Mouse (Mus musculus) CD4-positive helper T cell, adult 2 months (primary cell): ENCODE data around the gene Angel2.
"Not testable (repeated sequence)": the region's sequence is repeated elsewhere in the genome, so short reads cannot be mapped to it uniquely, and the experiment has no call there.

Source experiments
- DNase-seq: peaks from one replicate; pipeline ENCODE4 v3.0.0-alpha.2; 2012; ENCODE audit warnings: low read depth, missing footprints, low spot score

Gene Angel2

GRCm38 (mm10) chr1:190924812-190925211, at the start of gene Angel2:
Gene Angel2 (plus strand): TSS chr1:190925112.
- DNase-seq = not testable (repeated sequence)

GRCm38 (mm10) chr1:190875751-190876150, 49.2 kb upstream of the Angel2 start:
- no peak for DNase-seq

GRCm38 (mm10) chr1:190880638-190881037, 44.3 kb upstream of the Angel2 start:
- DNase-seq = no peak

GRCm38 (mm10) chr1:190881422-190881821, 43.5 kb upstream of the Angel2 start:
- peak; percentile 54 for DNase-seq

- no peak for DNase-seq
These were observed 38.9 kb upstream of the Angel2 start for GRCm38 (mm10) chr1:190886014-190886413.

- no peak for DNase-seq
These were observed 36.9 kb upstream of the Angel2 start for GRCm38 (mm10) chr1:190888031-190888430.

- no peak for DNase-seq
These were observed 36.3 kb upstream of the Angel2 start for GRCm38 (mm10) chr1:190888646-190889045.

- no peak for DNase-seq
These were observed 31.2 kb upstream of the Angel2 start for GRCm38 (mm10) chr1:190893559-190894167.

- no peak for DNase-seq
These were observed 26.7 kb upstream of the Angel2 start for GRCm38 (mm10) chr1:190898186-190898585.

GRCm38 (mm10) chr1:190898899-190899575, 25.9 kb upstream of the Angel2 start:
- DNase-seq = no peak

GRCm38 (mm10) chr1:190901082-190901481, 23.8 kb upstream of the Angel2 start:
- DNase-seq = no peak

GRCm38 (mm10) chr1:190904136-190904535, 20.8 kb upstream of the Angel2 start:
- DNase-seq = no peak

GRCm38 (mm10) chr1:190904714-190905113, 20.2 kb upstream of the Angel2 start:
- no peak for DNase-seq

- no peak for DNase-seq
These were observed 14.1 kb upstream of the Angel2 start for GRCm38 (mm10) chr1:190910836-190911235.

- peak; percentile 70 for DNase-seq
These were observed 13.3 kb upstream of the Angel2 start, which contains the start of gene Rps6kc1 for GRCm38 (mm10) chr1:190911415-190912123. Gene Rps6kc1 (minus strand): TSS chr1:190911770.

- no peak for DNase-seq
These were observed 12.3 kb upstream of the Angel2 start for GRCm38 (mm10) chr1:190912623-190913022.

- no peak for DNase-seq
These were observed 6.0 kb upstream of the Angel2 start for GRCm38 (mm10) chr1:190918938-190919337.

- DNase-seq = no peak
These were observed 5.0 kb upstream of the Angel2 start for GRCm38 (mm10) chr1:190919725-190920469.

- no peak for DNase-seq
These were observed 2.4 kb downstream of the Angel2 start for GRCm38 (mm10) chr1:190927311-190927710.

- DNase-seq = no peak
These were observed 2.9 kb downstream of the Angel2 start for GRCm38 (mm10) chr1:190927751-190928369.

GRCm38 (mm10) chr1:190928370-190929009, 3.6 kb downstream of the Angel2 start:
- peak; percentile 99 for DNase-seq
